Mouse (Mus musculus) testis, postnatal 10 days (tissue): ENCODE measurements around the gene Ydjc.
"Not testable (repeated sequence)": the region's sequence is repeated elsewhere in the genome, so short reads cannot be mapped to it uniquely, and the experiment has no call there.

Experiments
- DNase-seq: peaks from one replicate; pipeline ENCODE4 v3.0.0; 2021; ENCODE audit warnings: low spot score

Ydjc gene

DNA sequence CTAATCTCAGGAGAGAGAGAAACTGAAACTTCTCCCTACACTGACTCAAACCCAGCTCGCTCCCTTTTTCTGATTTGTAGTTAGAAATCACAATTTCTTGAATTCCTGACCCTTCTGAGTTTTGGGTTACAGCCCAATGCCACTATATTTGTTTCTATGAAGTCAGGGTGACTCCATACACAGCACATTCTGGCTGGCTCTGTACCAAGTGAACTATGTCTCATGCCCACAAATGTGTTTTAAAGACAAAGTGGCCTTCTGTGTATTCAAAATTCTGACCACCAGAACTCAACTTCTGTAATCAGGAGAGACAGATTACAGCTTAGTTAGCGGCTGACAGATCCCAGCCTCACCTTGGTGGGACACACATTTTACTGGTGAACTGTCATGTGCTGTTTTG is 9.9 kb downstream of the Ydjc start:
- no peak for DNase-seq

DNA sequence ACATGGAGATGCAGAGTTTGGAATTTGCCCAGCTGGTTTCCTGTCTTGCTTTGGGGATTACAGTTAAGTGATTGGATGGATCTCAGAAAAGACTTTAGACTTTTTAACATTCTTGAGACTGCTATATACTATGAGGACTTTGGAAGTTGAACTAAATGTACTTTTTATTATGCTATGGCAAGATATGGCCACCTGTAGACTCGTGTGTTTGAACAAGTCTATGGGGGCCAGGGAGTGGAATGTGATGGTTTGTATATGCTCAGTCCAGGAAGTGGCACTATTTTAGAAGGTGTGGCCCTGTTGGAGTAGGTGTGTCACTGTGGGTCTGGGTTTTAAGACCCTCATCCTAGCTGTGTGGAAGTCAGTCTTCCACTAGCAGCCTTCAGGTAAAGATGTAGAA is 21.1 kb downstream of the Ydjc start:
- DNase-seq: not testable (repeated sequence)

DNA sequence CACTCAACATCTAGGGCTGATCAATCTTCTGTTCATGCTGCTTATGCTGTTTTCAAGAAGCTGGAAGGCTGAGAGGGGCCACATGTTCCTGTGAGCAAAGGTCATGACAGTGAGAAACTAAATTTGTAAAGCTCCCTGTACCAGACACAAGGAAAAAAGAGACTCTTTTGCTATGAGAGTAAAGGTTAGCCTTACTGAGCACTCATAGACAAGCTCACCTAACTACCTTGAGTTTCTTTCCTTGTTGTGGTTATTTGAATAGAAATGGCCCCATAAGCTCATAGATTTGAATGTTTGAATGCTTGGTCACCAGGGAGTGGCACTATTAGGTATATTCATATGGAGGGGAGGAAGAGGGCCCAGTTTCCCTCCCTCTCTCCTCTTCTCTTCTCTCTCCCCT is 22.8 kb downstream of the Ydjc start:
- DNase-seq: no peak

DNA sequence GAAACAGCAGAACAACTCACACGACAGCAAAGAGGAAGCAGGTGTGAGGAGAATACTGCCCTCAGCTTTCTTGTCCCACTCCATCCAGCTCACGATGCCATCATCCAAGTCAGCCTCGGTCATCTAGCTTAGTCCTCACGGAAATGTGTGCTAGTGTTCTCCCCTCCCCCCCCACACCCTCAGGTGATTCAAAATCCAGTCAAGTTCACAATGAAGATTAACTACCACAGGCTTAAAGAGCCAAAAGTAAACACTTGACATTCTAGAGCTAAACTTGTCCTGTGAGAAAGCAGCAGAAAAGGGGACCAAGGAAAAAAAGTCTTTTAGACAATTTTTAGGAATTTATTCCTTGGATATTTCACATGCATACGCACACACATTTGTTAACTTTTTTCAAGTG is 23.6 kb downstream of the Ydjc start:
- DNase-seq: no peak

DNA sequence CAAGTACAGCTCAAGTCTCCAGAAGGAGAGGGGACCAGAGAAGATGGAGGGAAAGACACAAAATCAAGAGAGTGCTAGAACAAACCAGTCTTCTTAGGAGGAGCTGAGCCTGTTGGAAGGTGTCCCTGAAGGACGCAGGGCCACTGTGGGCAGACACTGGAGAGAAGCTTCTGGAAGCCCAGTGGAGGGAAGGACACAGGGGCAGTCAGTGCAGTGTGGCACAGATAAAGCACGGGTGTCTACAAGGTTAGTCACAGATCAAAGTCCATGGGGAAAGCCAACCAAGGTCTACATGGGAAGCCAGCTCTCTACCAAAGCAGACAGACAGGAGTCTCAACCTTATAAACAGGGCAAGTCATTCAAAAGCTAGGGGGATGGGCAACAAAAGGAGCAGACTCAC is 31.3 kb downstream of the Ydjc start:
- no peak for DNase-seq

DNA sequence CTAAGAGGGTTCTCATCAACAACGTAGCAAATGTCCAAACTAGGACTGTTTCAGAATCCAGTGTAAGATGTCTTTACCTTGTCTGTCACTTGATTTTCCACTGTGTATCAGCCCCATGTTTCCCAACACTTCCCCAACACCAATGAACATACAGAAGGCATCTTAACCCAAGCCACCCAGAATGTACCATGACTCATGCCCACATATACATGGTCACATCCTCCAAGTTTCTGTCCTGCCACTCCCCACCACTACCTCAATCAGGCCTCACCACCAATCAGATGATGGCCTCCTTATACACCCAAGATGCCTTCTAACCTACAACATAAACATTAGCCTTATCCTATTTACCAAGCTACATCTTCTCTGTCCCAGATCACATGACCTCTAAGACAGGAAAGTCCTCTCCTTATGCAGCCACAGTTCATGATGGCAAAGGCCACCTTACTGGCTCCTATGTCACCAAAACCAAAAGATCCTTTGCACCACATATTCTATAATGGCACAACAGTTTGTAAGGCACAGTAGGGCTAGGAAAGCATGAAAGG is 33.3 kb downstream of the Ydjc start:
- no peak for DNase-seq

DNA sequence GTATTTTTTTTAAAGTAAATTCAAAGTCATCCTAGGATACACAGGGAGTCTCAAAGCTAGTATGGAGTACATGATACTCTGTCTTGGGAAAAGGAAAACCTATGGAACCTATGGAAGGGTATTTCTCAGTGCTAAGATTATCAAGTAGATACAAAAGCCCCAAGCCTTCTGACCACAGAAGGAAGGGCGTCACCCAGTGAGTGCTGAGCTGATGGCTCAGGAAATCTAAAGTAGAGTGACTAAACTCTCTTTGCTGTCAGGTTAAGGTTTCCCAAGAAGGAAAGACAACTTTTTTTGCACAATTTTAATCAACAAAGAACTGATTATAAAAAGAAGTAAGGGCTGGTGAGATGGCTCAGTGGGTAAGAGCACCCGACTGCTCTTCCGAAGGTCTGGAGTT is 35.3 kb downstream of the Ydjc start:
- DNase-seq: no peak

DNA sequence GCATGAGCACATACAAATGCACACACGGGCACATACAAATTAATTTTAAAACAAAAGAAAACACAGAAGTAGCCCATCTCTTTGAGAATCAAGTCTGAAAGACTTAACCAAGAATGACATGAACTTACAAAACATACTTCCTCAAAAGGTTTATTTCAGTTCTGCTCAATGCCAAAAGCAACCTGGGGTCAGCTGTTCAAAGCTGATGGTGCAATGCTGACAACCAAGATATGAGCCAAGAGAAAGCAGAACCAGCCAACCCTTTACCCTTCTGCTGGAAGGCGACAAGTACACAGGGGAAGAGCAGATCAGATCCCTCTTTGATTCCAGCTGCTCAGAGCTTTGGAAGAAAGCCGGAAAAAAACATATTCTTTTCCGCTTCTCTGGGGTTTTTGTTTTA is 37.0 kb downstream of the Ydjc start:
- no peak for DNase-seq

DNA sequence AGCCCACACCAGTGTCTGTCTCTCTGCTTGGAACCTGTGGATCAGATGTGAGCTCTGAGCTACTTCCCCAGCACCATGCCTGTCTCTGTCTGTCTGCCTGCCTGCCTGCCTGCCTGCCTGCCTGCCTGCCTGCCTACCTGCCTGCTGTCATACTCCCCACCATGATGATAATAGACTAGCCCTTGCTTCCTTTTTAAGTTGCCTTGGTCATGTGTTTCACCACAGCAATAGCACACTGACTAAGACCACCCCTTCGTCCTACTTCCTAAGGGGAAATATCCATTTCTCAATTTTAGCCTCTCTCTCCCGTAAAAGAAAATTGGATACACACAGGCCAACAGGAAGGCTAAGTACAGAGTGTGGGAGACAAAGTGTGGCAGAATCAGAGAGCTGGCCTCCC is 37.7 kb downstream of the Ydjc start:
- DNase-seq: no peak

DNA sequence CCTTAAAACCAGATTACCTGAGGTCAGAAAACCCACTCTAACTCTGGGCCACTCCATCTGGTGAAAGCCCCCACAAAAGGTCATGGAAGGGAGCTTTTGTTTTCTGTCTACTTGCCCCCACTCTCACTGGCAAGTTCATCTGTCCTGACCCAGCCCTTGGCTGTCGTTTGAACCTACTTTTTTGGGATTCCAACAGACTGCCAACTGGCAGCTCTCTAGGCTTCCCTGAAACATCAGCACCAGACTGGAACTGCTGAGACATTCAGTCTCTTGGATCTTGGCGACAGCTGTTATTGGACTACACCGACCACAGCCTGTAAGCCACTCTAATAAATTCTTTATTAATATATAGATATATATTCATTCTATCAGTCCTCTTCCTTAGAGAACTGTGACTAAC is 38.6 kb downstream of the Ydjc start:
- DNase-seq: no peak

DNA sequence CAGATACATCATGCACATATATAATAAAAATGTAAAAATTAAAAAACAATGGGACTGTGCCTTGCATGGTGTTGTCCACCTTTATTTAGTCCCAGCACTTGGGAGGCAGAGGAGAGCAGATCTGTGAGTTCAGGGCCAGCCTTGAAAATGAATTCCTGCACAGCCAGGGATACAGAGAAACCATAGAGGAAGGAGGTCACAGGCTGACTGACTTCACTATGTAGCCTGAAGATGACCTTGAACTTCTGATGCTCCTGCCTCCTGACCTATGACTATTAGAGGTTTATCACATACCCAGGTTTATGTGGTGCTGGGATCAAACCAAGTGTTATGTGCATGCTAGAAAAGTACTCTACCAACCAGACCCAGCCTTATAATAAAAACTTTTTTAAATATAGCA is 41.1 kb downstream of the Ydjc start:
- no peak for DNase-seq

DNA sequence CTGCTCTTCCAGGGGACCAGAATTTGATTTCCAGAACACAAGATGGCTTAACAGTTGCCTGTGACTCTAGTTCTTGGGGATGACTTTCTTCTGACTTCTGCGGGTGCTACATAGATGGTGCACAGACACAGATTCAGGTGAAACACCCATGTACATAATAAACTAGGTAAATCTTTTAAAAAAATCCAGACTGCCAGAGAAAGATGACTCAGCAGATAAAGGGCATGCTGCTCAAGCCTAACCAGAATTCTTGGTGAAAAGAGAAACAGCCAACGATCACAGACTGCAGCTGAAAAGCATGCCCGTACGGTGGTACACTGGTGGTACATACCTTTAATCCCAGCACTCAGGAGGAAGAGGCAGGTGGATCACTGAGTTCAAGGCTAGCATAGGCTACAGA is 49.4 kb downstream of the Ydjc start:
- DNase-seq: no peak

DNA sequence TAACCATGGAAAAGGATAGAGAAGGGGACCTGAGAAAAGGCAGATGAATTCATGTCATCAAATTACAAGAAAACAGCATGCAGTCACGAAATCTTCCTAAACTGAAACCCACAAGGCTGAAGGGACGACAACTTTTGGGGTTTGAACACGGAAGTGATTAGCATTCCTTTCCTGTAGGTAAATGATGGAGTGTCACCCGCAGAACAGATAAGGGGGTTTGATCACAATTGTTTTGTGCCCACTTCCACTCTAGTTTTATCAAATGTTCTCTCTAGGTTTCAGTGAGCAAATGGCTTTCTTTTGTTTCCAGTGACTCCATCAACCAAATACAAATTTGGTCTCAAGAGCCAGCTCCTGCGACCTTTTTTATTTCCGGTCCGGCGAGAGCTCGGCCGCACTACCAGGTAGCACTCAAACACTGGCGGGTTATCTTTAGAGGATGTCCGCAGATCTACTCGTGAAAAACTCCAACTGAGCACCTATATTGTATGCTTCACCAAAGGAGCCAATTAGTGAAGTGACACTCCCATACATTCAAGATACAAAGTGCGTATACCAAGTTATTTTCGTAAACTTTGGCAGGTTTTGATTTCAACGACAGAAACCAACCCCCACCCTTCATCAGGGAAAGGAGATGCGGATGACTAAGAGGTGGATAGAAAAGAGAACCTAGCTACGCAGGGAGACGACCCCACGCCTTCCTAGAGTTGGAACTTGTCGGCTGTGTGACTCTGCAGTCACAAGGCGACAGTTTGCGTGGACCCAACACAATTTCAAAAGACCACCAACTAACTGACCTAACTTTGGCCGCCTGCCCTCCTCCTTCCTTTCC is 55.9 kb downstream of the Ydjc start:
- no peak for DNase-seq

DNA sequence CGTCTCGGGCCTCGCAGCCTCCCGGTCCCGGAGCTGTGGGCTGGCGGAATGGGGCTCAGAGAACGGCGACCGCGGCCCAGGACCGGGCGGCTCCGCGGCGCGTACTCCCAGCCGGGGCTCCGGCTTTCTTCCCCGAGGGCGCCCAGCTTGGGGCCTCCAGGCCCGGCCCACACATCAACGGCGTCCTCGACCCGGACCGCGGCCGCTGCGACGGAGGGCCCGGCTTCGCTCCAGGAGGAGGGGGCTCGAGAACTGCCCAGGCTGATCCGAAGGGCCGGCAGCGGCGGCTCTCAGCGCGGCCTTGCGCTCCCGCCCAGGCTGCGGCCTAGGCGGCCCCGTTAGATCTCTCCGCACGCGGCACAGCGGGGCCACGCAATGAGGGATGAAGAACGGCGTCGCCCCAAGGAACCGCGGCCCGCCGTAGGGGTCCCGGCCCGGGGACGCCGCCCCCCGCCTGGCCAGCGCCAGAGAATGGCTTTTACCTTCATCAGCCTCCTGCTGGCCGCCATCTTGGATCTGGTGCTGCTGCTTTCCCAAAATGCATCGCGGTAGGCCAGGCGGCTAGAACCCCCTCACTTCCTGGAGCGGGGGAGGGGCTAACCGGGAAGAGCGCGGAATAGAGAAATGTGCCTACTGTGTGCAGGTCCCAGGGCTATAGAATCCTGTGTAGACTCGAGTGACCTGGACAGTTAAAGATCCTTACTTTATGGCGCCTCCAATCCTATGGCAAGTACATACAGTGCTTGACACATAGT is 56.7 kb downstream of the Ydjc start:
- DNase-seq: peak; percentile 90

DNA sequence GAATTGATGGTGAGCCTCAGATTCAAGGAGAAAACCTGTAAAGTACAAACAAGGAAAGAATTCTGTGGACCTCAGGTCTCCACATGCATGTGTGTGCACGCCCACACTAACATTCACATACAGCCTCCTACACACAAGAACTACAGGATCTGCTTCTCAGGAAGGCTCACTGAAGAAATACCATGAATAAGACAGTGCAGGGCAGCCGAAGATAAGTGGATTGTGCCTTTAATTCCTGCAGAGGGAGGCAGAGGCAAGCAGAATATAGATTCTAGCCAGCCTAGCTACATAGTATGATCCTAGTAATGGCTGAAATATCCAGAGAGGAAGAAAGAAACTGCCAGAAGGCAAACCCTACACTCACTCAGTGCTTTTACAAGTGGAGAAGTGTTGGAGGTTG is 57.6 kb downstream of the Ydjc start:
- no peak for DNase-seq

DNA sequence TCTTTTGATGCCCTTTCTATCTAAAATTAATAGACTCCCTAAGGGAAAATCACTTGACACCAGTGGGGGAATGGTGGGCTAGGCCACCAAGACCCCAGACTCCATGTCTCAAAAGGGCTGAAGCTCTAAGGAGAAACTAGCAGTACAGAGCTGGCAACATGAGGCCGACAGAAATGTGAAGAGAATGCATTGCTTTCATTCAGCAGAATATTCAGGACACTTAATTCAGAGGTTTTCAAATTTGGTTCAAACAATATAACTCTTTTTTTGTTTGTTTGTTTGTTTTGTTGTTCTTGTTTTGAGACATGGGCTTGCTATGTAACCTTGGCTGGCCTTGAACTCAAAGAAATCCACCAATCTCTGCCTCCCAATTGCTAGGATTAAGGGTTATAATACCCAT is 58.1 kb downstream of the Ydjc start, which contains the start of gene Ube2l3:
Ube2l3 (minus strand) TSS at position 101 of the 400 bp plus-strand sequence.
- no peak for DNase-seq

DNA sequence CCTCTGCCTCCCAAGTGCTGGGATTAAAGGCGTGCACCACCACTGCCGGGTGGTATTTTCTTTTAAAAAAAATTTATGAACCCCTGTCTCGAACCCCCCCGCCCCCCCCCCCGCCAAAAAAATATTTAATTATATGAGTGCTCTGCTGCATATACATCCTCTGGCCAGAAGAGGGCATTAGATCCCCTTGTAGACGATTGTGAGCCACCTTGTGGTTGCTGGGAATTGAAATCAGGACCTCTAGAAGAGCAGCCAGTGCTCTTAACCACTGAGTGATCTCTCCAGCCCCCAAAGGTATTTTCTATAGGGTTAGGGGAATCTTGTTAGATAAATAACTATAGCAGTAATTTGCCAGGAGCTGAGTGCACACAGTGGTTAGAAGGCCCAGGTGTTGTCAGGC is 60.6 kb downstream of the Ydjc start:
- no peak for DNase-seq

DNA sequence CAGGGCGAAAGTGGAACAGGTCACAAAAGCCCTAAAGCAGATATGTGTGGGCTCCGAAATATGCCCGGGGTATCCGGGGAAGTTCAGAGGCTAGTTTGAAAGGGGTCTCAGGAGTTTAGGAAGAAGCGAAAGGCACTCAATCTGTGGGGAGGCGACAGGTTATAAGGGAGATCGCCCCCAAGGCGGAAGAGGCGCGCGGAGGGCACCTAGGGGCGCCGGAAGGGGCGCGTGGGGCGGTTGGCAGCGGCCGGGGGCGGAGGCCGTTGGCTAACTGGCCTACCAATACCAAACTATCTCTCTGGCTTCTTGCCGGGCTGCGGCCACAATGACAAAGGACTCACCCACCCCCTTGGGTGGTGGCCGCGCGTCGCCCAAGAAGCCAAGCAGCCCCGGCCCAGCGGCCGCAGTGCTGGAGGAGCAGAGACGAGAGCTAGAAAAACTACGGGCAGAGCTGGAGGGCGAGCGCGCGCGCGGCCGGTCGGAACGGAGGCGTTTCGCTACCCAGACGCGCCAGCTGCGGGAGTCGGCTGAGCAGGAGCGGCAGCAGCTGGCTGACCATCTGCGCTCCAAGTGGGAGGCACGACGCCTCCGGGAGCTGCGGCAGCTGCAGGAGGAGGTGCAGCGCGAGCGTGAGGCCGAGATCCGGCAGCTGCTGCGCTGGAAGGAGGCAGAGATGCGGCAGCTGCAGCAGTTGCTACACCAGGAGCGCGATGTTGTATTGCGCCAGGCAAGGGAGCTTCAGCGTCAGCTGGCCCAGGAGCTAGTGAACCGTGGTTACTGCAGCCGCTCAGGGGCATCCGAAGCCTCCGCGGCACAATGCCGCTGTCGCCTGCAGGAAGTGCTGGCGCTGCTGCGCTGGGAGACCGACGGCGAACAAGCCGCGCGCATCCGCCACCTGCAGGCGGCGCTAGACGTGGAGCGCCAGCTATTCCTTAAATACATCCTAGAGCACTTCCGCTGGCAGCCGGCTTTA is 64.3 kb downstream of the Ydjc start, which contains the start of gene Rimbp3:
Rimbp3 (plus strand) TSS at position 215 of the 973 bp plus-strand sequence.
- peak; percentile 89 for DNase-seq

DNA sequence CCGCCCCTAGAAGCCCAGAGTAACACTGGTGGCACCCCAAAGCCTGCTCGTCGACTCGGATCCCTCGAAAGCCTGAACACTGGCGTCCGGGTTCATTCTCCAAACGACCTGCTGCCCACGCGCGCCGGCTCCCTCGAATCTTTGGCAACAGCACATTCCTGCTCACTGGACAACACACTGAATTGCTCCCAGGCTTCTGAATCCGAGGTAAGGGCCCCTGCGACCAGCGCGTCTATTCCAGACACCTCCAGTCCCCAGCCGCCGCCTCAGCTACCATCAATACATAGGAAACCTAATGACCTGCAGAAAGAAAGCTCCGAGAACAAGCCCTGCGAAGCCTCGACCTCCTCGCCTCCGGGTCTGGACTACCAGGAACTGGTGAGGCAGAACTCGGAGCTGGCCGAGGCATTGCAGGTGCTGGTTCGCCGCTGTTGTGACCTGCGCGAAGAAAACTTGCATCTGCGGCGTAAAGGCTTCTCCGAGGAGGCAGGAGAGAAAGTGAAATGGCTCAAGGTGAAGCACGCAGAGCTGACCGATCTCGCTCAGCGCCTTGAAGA is 65.1 kb downstream of the Ydjc start:
- DNase-seq: no peak
